Mouse (Mus musculus) forebrain, embryonic 12.5 days (tissue): ENCODE measurements around the gene Lemd1. TPM values are rescaled to one million over a fixed set of nuclear protein-coding genes. Genes with fewer than 3 reads are reported as not detected.

ENCODE experiments used
- ATAC-seq: fragments of 200-750 bp; cut with Nextera tagmentation; 2 replicates; pipeline ENCODE4 v1.8.0; 2017; ENCODE audit warnings: moderate TSS enrichment; ENCODE audit not compliant: low FRiP score
- H3K27ac ChIP-seq: fragments of 300-500 bp; sonication (generic); 2 replicates; pipeline ENCODE4 v1.5.1; 2016; ENCODE audit warnings: mild to moderate bottlenecking
- H3K27me3 ChIP-seq: fragments of 300-500 bp; sonication (generic); 2 replicates; pipeline ENCODE4 v1.6.1; 2016; ENCODE audit warnings: mild to moderate bottlenecking
- H3K36me3 ChIP-seq: fragments of 300-500 bp; sonication (generic); replicated peaks from 2 replicates; pipeline ENCODE4 v1.6.1; 2016; ENCODE audit warnings: mild to moderate bottlenecking
- H3K4me1 ChIP-seq: fragments of 300-500 bp; sonication (generic); 2 replicates; pipeline ENCODE4 v1.6.1; 2016
- H3K4me2 ChIP-seq: fragments of 300-500 bp; sonication (generic); 2 replicates; pipeline ENCODE4 v1.6.1; 2016; ENCODE audit warnings: mild to moderate bottlenecking, moderate library complexity
- H3K4me3 ChIP-seq: fragments of 300-500 bp; sonication (generic); replicated peaks from 2 replicates; pipeline ENCODE4 v1.5.1; 2016; ENCODE audit warnings: mild to moderate bottlenecking
- H3K9ac ChIP-seq: fragments of 300-500 bp; sonication (generic); 2 replicates; pipeline ENCODE4 v1.6.1; 2016; ENCODE audit warnings: mild to moderate bottlenecking
- H3K9me3 ChIP-seq: fragments of 300-500 bp; sonication (generic); 2 replicates; pipeline ENCODE4 v1.6.1; 2016
- WGBS: fragments of 180-500 bp; shearing (Covaris S2); methylation state at CpG from one replicate; pipeline ENCODE4 v1.1.7; 2016; 5-methylcytosine and 5-hydroxymethylcytosine counted together
- polyA plus RNA-seq: library from polyadenylated mRNA; unstranded; fragments of >200 nt; fragmentation: Nextera tagmentation; extraction: Ambion mirVana; gene quantifications from 2 replicates; pipeline ENCODE4 v1.2.1, GENCODE M21; 2016

Gene Lemd1
- polyA plus RNA-seq, 1 experiment from 2014 or later = 12.3 TPM

DNA sequence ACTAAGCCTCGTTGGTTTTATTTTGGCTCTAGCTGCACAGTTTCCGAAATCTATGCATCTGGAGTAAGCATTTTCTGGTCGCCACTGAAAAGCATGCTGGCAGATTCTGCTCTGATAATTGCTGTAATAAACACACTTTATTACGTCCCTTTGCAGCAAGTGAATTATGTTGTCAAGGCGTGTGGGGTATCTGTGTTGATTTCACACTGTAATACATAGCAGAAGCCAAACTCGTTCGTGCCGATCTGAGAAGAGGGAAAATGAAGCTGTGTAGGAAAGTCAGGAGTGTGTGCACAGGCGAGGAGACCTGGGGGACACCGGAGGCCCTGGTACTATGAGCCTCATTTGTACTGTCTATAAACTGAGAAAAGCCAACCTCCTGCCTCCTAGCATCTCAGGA is 18.2 kb downstream of the Lemd1 start:
- Histone ChIP-seq H3K4me2 (no peak overlapping the region), H3K4me3 (no peak overlapping the region), H3K4me1 (peaks cover 74% of the 10 kb centered on the region), H3K9ac (no peak overlapping the region), H3K9me3 (no peaks in the 10 kb centered on the region), H3K36me3 (no peaks in the 10 kb centered on the region), H3K27me3 (peaks cover 8% of the 10 kb centered on the region; the same call in 1 of the 2 replicates), H3K27ac (peak overlapping the region; percentile 31; the same call in 1 of the 2 replicates)
- WGBS = 73% methylated on average over 10 of the region's 10 CpGs
- no peak for ATAC-seq

GRCm38 (mm10) chr1:132210922-132211321 is 19.7 kb downstream of the Lemd1 start:
- Histone ChIP-seq H3K4me1 (peaks cover 65% of the 10 kb centered on the region), H3K9me3 (no peaks in the 10 kb centered on the region), H3K9ac (no peak overlapping the region), H3K27ac (no peak overlapping the region), H3K27me3 (peaks cover 8% of the 10 kb centered on the region; the same call in 1 of the 2 replicates), H3K4me2 (no peak overlapping the region), H3K4me3 (no peak overlapping the region), H3K36me3 (no peaks in the 10 kb centered on the region)
- 24% methylated on average over 7 of the region's 7 CpGs for WGBS
- no peak for ATAC-seq

DNA sequence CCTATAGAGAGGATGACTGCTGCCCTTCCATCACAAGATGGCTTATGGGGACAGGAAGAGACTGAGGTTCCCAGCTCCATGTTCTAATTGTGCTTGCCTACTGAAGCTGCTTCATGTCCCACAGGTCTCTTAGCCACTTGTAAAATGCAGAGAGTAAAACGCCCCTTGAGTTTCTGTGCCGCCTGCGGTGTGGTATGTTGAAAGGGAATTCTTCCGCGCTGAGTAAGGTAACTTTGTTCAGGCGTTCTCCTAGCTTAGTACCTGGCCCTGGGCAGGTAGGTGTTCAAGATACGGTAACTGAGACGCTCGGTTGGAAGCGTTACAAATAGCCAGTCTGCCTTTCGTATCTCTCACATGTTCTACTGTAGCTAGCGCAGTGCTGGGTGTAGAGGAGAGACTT is 20.4 kb downstream of the Lemd1 start:
- ATAC-seq = 0 out of 2 replicates have a peak, but pooled peaks have one; percentile 6
- no peak overlapping the region for H3K9ac ChIP-seq
- H3K4me1 ChIP-seq = peaks cover 60% of the 10 kb centered on the region
- H3K36me3 ChIP-seq = no peaks in the 10 kb centered on the region
- peak overlapping the region; percentile 44; the same call in 1 of the 2 replicates for H3K4me2 ChIP-seq
- H3K27ac ChIP-seq = no peak overlapping the region
- WGBS = 49% methylated on average over 12 of the region's 12 CpGs
- H3K9me3 ChIP-seq = no peaks in the 10 kb centered on the region
- peaks cover 8% of the 10 kb centered on the region; the same call in 1 of the 2 replicates for H3K27me3 ChIP-seq
- H3K4me3 ChIP-seq = 0 out of 2 replicates have a peak overlapping the region, but pooled peaks have one; percentile 28

- WGBS = 5% methylated on average over 20 of the region's 20 CpGs
- H3K9ac ChIP-seq = 0 out of 2 replicates have a peak overlapping the region, but pooled peaks have one; percentile 2
- ATAC-seq = 0 out of 2 replicates have a peak, but pooled peaks have one; percentile 10
Observed at GRCm38 (mm10) chr1:132212218-132212617, 21.0 kb downstream of the Lemd1 start.

DNA sequence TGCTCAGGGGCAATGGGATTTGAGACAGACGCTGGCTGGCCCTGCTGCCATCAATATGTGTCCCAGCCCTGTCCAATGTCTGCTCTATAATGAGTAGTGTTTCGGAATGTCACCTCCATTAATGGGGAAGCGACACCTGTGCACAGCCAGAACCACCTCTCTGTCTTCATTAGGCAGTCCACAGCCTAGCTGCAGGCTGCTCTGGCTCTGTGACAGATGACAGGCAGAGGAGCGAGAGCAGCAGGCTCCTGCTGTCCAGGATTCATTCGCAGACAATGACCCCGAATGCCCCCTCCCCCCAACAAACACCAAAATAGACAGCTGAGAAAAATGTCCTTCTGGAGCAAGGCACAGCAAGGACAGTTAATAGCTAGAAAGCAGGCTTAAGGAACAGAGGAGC is 21.8 kb downstream of the Lemd1 start:
- peak overlapping the region; percentile 51 for H3K27ac ChIP-seq
- peaks cover 8% of the 10 kb centered on the region; the same call in 1 of the 2 replicates for H3K27me3 ChIP-seq
- no peak overlapping the region for H3K9ac ChIP-seq
- H3K4me1 ChIP-seq = peaks cover 50% of the 10 kb centered on the region
- WGBS = 37% methylated on average over 6 of the region's 6 CpGs
- H3K4me2 ChIP-seq = no peak overlapping the region
- no peaks in the 10 kb centered on the region for H3K9me3 ChIP-seq
- H3K4me3 ChIP-seq = no peak overlapping the region
- no peaks in the 10 kb centered on the region for H3K36me3 ChIP-seq
- peak; percentile 34 for ATAC-seq

More at GRCm38 (mm10) chr1:132212218-132212617, 21.0 kb downstream of the Lemd1 start:
- no peaks in the 10 kb centered on the region for H3K36me3 ChIP-seq
- H3K9me3 ChIP-seq = no peaks in the 10 kb centered on the region
- H3K27ac ChIP-seq = no peak overlapping the region
- peak overlapping the region; percentile 44 for H3K4me2 ChIP-seq
- peaks cover 8% of the 10 kb centered on the region; the same call in 1 of the 2 replicates for H3K27me3 ChIP-seq
- H3K4me3 ChIP-seq = peak overlapping the region; percentile 28
- peaks cover 59% of the 10 kb centered on the region for H3K4me1 ChIP-seq

DNA sequence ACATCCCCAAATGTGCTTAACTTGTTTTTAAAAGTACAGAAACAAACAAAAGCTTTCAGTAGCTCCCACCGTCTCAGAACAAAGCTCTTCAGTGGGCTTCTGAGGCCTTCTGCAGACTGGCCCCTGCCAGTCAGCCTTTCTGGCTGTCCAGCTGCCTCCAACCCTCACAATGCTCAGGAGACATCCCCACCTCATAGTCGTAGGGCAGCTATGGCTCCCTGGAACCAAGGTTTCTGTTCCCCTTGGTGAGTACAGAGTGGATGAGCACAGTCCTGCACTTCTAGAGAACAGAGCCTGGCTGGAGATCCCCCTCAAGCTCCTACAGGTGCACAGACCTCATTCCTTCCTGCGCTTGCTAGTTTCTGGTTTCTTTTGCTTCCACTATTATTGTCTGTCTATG is 25.0 kb downstream of the Lemd1 start:
- 57% methylated on average over 3 of the region's 3 CpGs for WGBS
- no peaks in the 10 kb centered on the region for H3K9me3 ChIP-seq
- H3K9ac ChIP-seq = no peak overlapping the region
- no peak overlapping the region for H3K4me2 ChIP-seq
- ATAC-seq = no peak
- peaks cover 8% of the 10 kb centered on the region for H3K27me3 ChIP-seq
- peaks cover 35% of the 10 kb centered on the region for H3K4me1 ChIP-seq
- H3K36me3 ChIP-seq = no peaks in the 10 kb centered on the region
- H3K27ac ChIP-seq = no peak overlapping the region
- no peak overlapping the region for H3K4me3 ChIP-seq

- no peak overlapping the region for H3K27ac ChIP-seq
- no peak overlapping the region for H3K4me2 ChIP-seq
- no peak overlapping the region for H3K9ac ChIP-seq
- H3K36me3 ChIP-seq = no peaks in the 10 kb centered on the region
- H3K4me1 ChIP-seq = peaks cover 28% of the 10 kb centered on the region
- ATAC-seq = 0 out of 2 replicates have a peak, but pooled peaks have one; percentile 24
- WGBS = 30% methylated on average over 2 of the region's 2 CpGs
- H3K9me3 ChIP-seq = no peaks in the 10 kb centered on the region
- H3K27me3 ChIP-seq = peaks cover 8% of the 10 kb centered on the region
- H3K4me3 ChIP-seq = no peak overlapping the region
Observed at GRCm38 (mm10) chr1:132221627-132222026, 30.4 kb downstream of the Lemd1 start.

DNA sequence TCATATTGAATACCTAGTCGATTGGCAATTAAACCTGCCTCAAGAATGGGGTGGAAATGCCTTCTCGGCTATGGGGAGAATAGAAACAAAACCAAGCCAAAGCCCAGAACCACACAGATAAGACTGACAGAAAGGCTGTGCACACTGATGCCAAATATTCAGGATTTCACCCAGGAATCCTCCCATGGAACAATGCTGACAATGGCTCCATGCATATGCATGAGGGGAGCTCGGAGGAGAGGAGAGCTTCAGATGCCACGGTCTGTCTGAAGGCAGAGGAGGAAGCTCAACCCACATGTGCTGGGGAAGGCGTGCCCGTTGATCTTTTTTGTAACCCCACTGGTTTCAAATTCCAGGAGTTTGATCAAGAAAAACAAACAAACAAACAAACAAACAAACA is 30.9 kb downstream of the Lemd1 start:
- peaks cover 8% of the 10 kb centered on the region for H3K27me3 ChIP-seq
- H3K9ac ChIP-seq = no peak overlapping the region
- no peaks in the 10 kb centered on the region for H3K36me3 ChIP-seq
- no peak overlapping the region for H3K4me3 ChIP-seq
- H3K27ac ChIP-seq = peak overlapping the region; percentile 76
- 0 out of 2 replicates have a peak overlapping the region, but pooled peaks have one; percentile 6 for H3K4me2 ChIP-seq
- peak; percentile 79; the same call in 1 of the 2 replicates for ATAC-seq
- 22% methylated on average over 6 of the region's 6 CpGs for WGBS
- H3K9me3 ChIP-seq = no peaks in the 10 kb centered on the region
- peaks cover 28% of the 10 kb centered on the region for H3K4me1 ChIP-seq

GRCm38 (mm10) chr1:132226297-132227080 is 35.3 kb downstream of the Lemd1 start:
- H3K4me2 ChIP-seq = no peak overlapping the region
- no peak for ATAC-seq
- 90% methylated on average over 11 of the region's 13 CpGs for WGBS
- no peak overlapping the region for H3K27ac ChIP-seq
- H3K27me3 ChIP-seq = no peaks in the 10 kb centered on the region
- H3K36me3 ChIP-seq = no peaks in the 10 kb centered on the region
- peaks cover 16% of the 10 kb centered on the region for H3K4me1 ChIP-seq
- no peak overlapping the region for H3K4me3 ChIP-seq
- no peak overlapping the region for H3K9ac ChIP-seq
- H3K9me3 ChIP-seq = no peaks in the 10 kb centered on the region

DNA sequence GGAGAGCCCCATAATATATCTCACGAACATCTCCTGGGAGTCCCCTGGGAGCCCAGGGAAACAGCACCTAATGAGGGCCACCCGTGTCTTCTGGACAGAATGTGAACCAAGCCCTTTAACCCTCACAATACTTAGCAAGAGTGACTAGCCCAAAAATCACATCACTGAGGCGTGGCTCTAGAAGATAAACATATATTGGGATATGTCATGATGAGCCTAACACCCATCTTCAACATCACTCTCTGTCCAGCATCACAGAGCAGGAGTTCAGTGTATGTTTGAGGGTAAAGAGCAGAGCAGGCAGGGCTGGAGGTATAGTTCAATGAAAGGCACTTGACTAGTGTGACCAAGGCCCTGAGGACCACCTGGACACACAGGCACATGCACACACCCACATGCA is 38.4 kb downstream of the Lemd1 start, which contains the start of gene Gm10188:
Gene Gm10188, minus strand, starts transcription at position 101 of the 400 bp plus-strand sequence.
- H3K4me3 ChIP-seq = no peak within 1 kb of the TSS
- 86% methylated on average over 3 of the region's 3 CpGs for WGBS
- H3K27ac ChIP-seq = no peak within 1 kb of the TSS
- peaks cover 6% of the 10 kb centered on the region; the same call in 1 of the 2 replicates for H3K4me1 ChIP-seq
- H3K36me3 ChIP-seq = no peaks in the 10 kb centered on the region
- no peak for ATAC-seq
- H3K4me2 ChIP-seq = no peak within 1 kb of the TSS
- no peaks in the 10 kb centered on the region for H3K9me3 ChIP-seq
- H3K27me3 ChIP-seq = 0 out of 2 replicates have a peak, but pooled peaks cover 3% of the 10 kb centered on the region
- no peak within 1 kb of the TSS for H3K9ac ChIP-seq

DNA sequence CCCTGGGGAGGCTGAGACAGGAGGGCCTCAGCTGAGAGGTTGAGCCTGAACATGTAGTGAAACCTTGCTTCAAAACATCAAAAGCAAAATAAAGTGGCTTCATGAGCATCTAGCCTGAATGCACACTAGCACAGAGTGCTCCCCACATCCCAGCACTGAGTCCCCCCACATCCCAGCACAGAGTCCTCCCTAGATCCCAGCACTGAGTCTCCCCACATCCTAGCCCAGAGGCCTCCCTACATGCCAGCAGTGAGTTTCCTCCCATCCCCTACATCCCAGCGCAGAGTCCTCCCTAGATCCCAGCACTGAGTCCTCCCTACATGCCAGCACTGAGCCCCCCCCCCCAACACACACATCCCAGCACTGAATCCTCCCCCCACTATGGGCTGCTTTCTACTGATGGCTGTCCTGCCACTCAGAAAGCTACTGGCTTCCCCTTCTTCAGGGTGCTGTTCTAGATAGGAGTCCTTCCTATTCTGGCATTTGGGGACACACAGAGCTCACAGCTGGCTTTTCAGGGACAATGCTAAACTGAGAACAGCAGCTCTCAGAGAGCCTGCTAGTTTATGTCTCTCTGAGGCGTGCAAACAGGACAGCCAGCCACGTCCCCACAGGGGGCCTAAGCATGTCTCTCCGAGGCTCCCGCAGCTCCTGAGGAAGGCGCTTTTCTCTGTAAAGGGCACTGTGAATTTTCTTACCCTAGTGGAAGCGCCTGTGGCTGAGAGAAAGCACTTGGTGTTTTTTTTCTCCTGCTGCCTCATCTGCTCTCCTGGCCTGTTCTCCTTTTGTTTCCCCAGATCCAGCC is 40.4 kb downstream of the Lemd1 start:
- no peak for ATAC-seq
- Histone ChIP-seq H3K9ac (no peak overlapping the region), H3K4me1 (peaks cover 6% of the 10 kb centered on the region; the same call in 1 of the 2 replicates), H3K9me3 (no peaks in the 10 kb centered on the region), H3K4me2 (no peak overlapping the region), H3K27ac (no peak overlapping the region; the same call in 1 of the 2 replicates), H3K36me3 (no peaks in the 10 kb centered on the region), H3K4me3 (no peak overlapping the region), H3K27me3 (peaks cover 12% of the 10 kb centered on the region; the same call in 1 of the 2 replicates)
- WGBS = 31% methylated on average over 7 of the region's 7 CpGs

- Histone ChIP-seq H3K27ac (no peak overlapping the region), H3K27me3 (peaks cover 12% of the 10 kb centered on the region; the same call in 1 of the 2 replicates), H3K4me2 (no peak overlapping the region), H3K9me3 (no peaks in the 10 kb centered on the region), H3K4me1 (peaks cover 6% of the 10 kb centered on the region; the same call in 1 of the 2 replicates), H3K9ac (no peak overlapping the region), H3K4me3 (no peak overlapping the region), H3K36me3 (no peaks in the 10 kb centered on the region)
- peak; percentile 68 for ATAC-seq
- 19% methylated on average over 12 of the region's 12 CpGs for WGBS
Observed at GRCm38 (mm10) chr1:132233566-132233965, 42.3 kb downstream of the Lemd1 start.
